Mouse (Mus musculus) midbrain, postnatal 0 days (tissue): ENCODE data around the gene Chn2. TPM values are rescaled to one million over a fixed set of nuclear protein-coding genes. Genes with fewer than 3 reads are reported as not detected.

ENCODE experiments used
- ATAC-seq: fragments of 200-750 bp; cut with Nextera tagmentation; 2 replicates; pipeline ENCODE4 v1.8.0; 2017; ENCODE audit warnings: moderate number of reproducible peaks, mild to moderate bottlenecking, moderate TSS enrichment, moderate library complexity; ENCODE audit not compliant: low FRiP score
- DNase-seq: peaks from one replicate; pipeline ENCODE4 v3.0.0-alpha.2; 2015; ENCODE audit warnings: low spot score
- H3K27ac ChIP-seq: fragments of 300-500 bp; sonication (generic); 2 replicates; pipeline ENCODE4 v1.5.1; 2014; ENCODE audit warnings: low read depth, mild to moderate bottlenecking, low read length, mixed read lengths
- H3K27me3 ChIP-seq: fragments of 300-500 bp; sonication (generic); 2 replicates; pipeline ENCODE4 v1.6.1; 2014; ENCODE audit warnings: low read length, control low read depth, mixed read lengths; ENCODE audit not compliant: insufficient read depth
- H3K36me3 ChIP-seq: fragments of 300-500 bp; sonication (generic); 2 replicates; pipeline ENCODE4 v1.6.1; 2014; ENCODE audit warnings: low read length, control low read depth, mixed read lengths; ENCODE audit not compliant: insufficient read depth
- H3K4me1 ChIP-seq: fragments of 300-500 bp; sonication (generic); 2 replicates; pipeline ENCODE4 v1.6.1; 2014; ENCODE audit warnings: mild to moderate bottlenecking, control low read depth, antibody characterized with exemption, low read length, mixed read lengths; ENCODE audit not compliant: insufficient read depth
- H3K4me2 ChIP-seq: fragments of 300-500 bp; sonication (generic); 2 replicates; pipeline ENCODE4 v1.6.1; 2014; ENCODE audit warnings: low read depth, mild to moderate bottlenecking, low read length, mixed read lengths; ENCODE audit not compliant: poor library complexity, severe bottlenecking
- H3K4me3 ChIP-seq: fragments of 300-500 bp; sonication (generic); 2 replicates; pipeline ENCODE4 v1.5.1; 2014; ENCODE audit warnings: low read depth, mild to moderate bottlenecking, low read length, moderate library complexity
- H3K9ac ChIP-seq: fragments of 300-500 bp; sonication (generic); replicated peaks from 2 replicates; pipeline ENCODE4 v1.6.1; 2014; ENCODE audit warnings: mild to moderate bottlenecking, low read length, moderate library complexity, mixed read lengths; ENCODE audit not compliant: poor library complexity, severe bottlenecking
- H3K9me3 ChIP-seq: fragments of 300-500 bp; sonication (generic); 2 replicates; pipeline ENCODE4 v1.6.1; 2016; ENCODE audit warnings: low read length, control low read depth
- CTCF ChIP-seq: IDR thresholded peaks from 2 replicates; pipeline ENCODE4 v1.5.1; 2016; ENCODE audit warnings: antibody characterized with exemption, mild to moderate bottlenecking
- WGBS: fragments of 180-500 bp; shearing (Covaris S2); extraction: QIAGEN DNeasy Blood & Tissue Kit; methylation state at CpG from one replicate; pipeline ENCODE4 v1.1.7; 2014; 5-methylcytosine and 5-hydroxymethylcytosine counted together
- polyA plus RNA-seq: library from polyadenylated mRNA; unstranded; fragments of >200 nt; fragmentation: Nextera tagmentation; extraction: Ambion mirVana; gene quantifications from 2 replicates; pipeline ENCODE4 v1.2.1, GENCODE M21; 2015
- total RNA-seq: library from RNA; depleted of rRNA; stranded (reverse); fragments of >200 nt; gene quantifications from 2 replicates; pipeline ENCODE4 v1.2.3, GENCODE M21; 2014

Gene Chn2
- total and polyA plus RNA-seq, 2 experiments from 2014 or later = 21.4 to 36.4 TPM

DNA sequence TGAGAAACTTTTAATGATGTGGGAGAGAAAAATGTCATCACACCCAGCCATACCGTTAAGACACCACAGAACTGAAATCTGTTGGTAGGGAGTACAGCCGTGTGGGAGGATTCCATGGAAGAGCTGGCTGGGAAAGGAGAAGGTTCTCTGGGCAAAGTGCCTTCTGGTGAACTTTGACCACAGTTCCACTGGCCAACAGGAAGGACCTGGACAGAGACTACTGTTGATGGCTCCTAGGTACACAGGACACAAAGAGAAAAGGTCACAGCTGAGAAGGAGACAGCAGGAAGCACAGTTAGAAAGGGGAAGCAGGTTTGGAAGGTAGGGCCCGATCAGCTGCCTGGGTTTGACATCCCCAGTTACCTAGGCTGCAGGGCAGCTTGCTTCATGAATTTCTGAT lies 3.8 kb upstream of the Chn2 start:
- no peak for TF ChIP-seq CTCF
- H3K4me2 ChIP-seq = no peak overlapping the region
- H3K4me3 ChIP-seq = no peak overlapping the region
- H3K27ac ChIP-seq = no peak overlapping the region
- 0 out of 2 replicates have a peak, but pooled peaks cover 9% of the 10 kb centered on the region for H3K4me1 ChIP-seq
- no peak overlapping the region for H3K9ac ChIP-seq
- no peaks in the 10 kb centered on the region for H3K36me3 ChIP-seq
- no peaks in the 10 kb centered on the region for H3K27me3 ChIP-seq
- ATAC-seq = no peak
- no peaks in the 10 kb centered on the region for H3K9me3 ChIP-seq
- no peak for DNase-seq
- 81% methylated on average over 3 of the region's 3 CpGs for WGBS

- Histone ChIP-seq H3K9ac (peak overlapping the region; percentile 75), H3K27me3 (no peaks in the 10 kb centered on the region), H3K4me2 (peak overlapping the region; percentile 93), H3K4me1 (0 out of 2 replicates have a peak, but pooled peaks cover 12% of the 10 kb centered on the region), H3K36me3 (no peaks in the 10 kb centered on the region), H3K27ac (peak overlapping the region; percentile 90), H3K9me3 (no peaks in the 10 kb centered on the region), H3K4me3 (peak overlapping the region; percentile 77)
- no peak for TF ChIP-seq CTCF
- WGBS = 4% methylated on average over 10 of the region's 10 CpGs
- ATAC-seq (no peak; the same call in 1 of the 2 replicates), DNase-seq (no peak)
Observed at GRCm38 (mm10) chr6:54038866-54039265, 488 bp upstream of the Chn2 start.

DNA sequence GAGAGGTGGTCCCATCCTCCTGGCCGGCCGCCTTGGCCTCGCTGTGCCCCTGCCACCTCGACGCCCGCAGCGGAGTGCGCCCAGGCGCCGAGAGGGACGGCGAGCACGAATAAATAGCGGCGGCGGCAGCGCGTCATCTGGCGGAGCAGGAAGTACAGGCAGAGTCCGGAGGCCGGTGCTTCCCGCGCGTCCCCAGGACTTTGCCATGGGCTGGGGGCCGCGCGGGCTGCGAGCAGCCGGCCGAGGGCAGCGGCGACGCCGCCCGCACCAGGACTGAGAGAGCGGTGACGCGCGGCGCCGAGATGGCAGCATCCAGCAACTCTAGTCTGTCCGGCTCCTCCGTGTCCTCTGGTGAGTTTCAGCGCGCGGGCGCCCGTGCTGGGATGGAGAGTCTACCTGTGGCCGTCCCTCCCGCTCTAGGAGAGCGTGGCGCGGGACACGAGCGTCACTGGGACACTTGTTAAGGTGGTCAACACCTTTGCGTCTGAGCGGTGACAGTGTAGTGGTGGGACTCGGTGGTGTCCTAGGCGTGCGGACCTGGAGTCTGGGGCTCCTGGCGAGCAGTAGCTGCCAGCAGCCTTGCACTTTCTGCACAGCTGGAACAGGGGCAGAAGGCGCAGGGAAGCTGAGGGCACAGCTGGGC lies 572 bp downstream of the Chn2 start:
- Histone ChIP-seq H3K9ac (peak overlapping the region; percentile 75), H3K27me3 (no peaks in the 10 kb centered on the region), H3K27ac (peak overlapping the region; percentile 90), H3K9me3 (no peaks in the 10 kb centered on the region), H3K4me2 (peak overlapping the region; percentile 93), H3K4me3 (peak overlapping the region; percentile 77), H3K4me1 (0 out of 2 replicates have a peak, but pooled peaks cover 12% of the 10 kb centered on the region), H3K36me3 (no peaks in the 10 kb centered on the region)
- DNase-seq (peak; percentile 67), ATAC-seq (peak; percentile 53)
- under 1% methylated on average over 52 of the region's 62 CpGs for WGBS
- TF ChIP-seq CTCF = no peak

DNA sequence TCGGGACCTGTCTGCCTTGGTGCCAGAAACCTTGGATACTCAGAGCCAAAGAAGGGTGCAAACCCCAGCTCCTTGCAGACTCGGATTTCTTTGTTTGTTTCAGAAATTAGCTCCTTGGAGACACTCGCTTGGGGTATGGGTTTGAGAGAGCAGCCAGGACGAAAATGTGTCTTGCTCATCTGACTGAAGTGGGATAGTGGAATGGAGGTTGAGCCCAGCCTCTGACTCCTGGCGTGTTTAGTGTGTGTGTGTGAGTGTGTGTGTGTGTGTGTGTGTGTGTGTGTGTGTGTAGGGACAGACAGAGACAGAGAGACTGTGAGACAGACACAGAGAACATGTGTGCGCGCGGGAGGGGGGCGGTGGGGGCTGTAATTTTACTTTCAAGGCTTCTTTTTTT lies 1.1 kb downstream of the Chn2 start:
- ATAC-seq = no peak
- no peak for DNase-seq
- H3K9ac ChIP-seq = peak overlapping the region; percentile 75; the same call in 1 of the 2 replicates
- WGBS = 14% methylated on average over 9 of the region's 9 CpGs
- H3K27me3 ChIP-seq = no peaks in the 10 kb centered on the region
- 0 out of 2 replicates have a peak, but pooled peaks cover 12% of the 10 kb centered on the region for H3K4me1 ChIP-seq
- H3K9me3 ChIP-seq = no peaks in the 10 kb centered on the region
- H3K36me3 ChIP-seq = no peaks in the 10 kb centered on the region
- H3K27ac ChIP-seq = 0 out of 2 replicates have a peak overlapping the region, but pooled peaks have one; percentile 90
- H3K4me3 ChIP-seq = peak overlapping the region; percentile 77
- no peak for TF ChIP-seq CTCF
- peak overlapping the region; percentile 93 for H3K4me2 ChIP-seq

- no peak overlapping the region for H3K27ac ChIP-seq
Observed at GRCm38 (mm10) chr6:54041386-54042043, 2.2 kb downstream of the Chn2 start.

DNA sequence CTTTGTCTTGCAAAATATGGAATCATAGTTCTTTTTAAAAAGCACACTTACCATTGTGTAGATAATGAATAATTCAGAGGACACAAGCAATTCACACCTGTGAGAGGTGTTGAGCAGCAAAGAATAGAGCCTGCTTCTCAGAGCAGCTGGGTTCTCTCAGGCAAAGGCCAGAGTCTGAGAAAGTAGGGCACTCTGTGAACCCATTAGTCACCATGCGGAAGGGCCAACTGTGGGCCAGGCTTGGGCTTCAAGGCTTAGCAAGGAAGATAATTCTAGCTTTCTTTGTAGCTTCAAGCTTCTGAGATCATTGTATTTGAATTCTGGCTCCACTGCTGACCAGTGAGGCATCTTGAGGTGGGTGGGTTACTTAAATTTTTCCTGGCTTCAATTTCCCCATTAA lies 2.8 kb downstream of the Chn2 start:
- Histone ChIP-seq H3K36me3 (no peaks in the 10 kb centered on the region), H3K4me3 (no peak overlapping the region), H3K9me3 (no peaks in the 10 kb centered on the region), H3K9ac (0 out of 2 replicates have a peak overlapping the region, but pooled peaks have one; percentile 19), H3K27ac (no peak overlapping the region), H3K27me3 (no peaks in the 10 kb centered on the region), H3K4me2 (peak overlapping the region; percentile 93), H3K4me1 (0 out of 2 replicates have a peak, but pooled peaks cover 12% of the 10 kb centered on the region)
- ATAC-seq (no peak), DNase-seq (no peak)
- WGBS = 71% methylated on average over 1 of the region's 1 CpGs
- no peak for TF ChIP-seq CTCF

More at GRCm38 (mm10) chr6:54041386-54042043, 2.2 kb downstream of the Chn2 start:
- 17% methylated on average over 13 of the region's 13 CpGs for WGBS
- Histone ChIP-seq H3K9ac (0 out of 2 replicates have a peak overlapping the region, but pooled peaks have one; percentile 19), H3K4me3 (peak overlapping the region; percentile 77), H3K4me1 (0 out of 2 replicates have a peak, but pooled peaks cover 12% of the 10 kb centered on the region), H3K4me2 (peak overlapping the region; percentile 93), H3K36me3 (no peaks in the 10 kb centered on the region), H3K9me3 (no peaks in the 10 kb centered on the region), H3K27me3 (no peaks in the 10 kb centered on the region)
- no peak for TF ChIP-seq CTCF
- ATAC-seq = no peak
- DNase-seq = no peak
